Mouse (Mus musculus): ENCODE results near the gene Ncapg2. TPM values are rescaled to one million over a fixed set of nuclear protein-coding genes. Genes with fewer than 3 reads are reported as not detected.

Gene Ncapg2
- polyA plus RNA-seq, 1 experiment from 2014 or later = 28.5 TPM

DNA sequence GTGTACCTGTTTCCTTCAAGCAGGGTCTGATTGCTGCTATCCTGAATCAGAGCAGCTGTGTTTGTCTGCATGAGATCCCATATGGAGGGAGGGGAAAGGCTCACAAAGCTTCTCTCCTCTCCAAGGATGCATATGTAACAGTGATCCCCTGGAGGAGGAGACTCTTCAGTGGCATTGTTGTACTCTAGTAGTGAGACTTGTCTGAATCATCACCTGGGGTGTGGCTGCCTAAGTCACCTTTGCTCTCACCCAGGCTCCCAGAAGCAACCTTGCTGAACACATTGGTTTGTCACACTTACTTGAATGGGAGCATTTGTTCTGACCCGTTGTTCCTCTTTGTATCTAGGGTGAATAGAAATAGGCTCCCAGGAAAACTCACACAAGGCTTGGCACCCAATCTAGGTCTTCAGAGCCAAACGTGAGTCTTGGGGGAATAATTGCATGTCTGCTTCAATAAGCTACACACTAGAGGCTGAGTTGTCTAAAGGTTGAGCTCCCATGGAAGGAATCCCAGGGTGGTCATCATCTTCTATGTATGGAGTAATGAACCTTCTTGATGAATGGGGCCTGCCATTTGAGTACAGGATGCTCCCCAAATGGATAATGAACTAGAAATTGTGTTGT lies 9.0 kb upstream of the Ncapg2 start:
- Histone ChIP-seq H3K9me3 (replicated peaks) (no peaks in the 10 kb centered on the region; the same call in 1 of the 2 replicates), H3K9ac (no peak overlapping the region), H3K4me2 (replicated peaks) (no peak overlapping the region), H3K27ac (replicated peaks) (no peak overlapping the region), H3K36me3 (no peaks in the 10 kb centered on the region), H3K4me3 (replicated peaks) (no peak overlapping the region), H3K4me1 (no peaks in the 10 kb centered on the region), H3K27me3 (no peaks in the 10 kb centered on the region)
- no peak; the same call in 1 of the 2 replicates for ATAC-seq (ENCODE audit: insufficient number of reproducible peaks, low FRiP score, low TSS enrichment, low read depth)
- WGBS = 74% methylated on average over 2 of the region's 2 CpGs

DNA sequence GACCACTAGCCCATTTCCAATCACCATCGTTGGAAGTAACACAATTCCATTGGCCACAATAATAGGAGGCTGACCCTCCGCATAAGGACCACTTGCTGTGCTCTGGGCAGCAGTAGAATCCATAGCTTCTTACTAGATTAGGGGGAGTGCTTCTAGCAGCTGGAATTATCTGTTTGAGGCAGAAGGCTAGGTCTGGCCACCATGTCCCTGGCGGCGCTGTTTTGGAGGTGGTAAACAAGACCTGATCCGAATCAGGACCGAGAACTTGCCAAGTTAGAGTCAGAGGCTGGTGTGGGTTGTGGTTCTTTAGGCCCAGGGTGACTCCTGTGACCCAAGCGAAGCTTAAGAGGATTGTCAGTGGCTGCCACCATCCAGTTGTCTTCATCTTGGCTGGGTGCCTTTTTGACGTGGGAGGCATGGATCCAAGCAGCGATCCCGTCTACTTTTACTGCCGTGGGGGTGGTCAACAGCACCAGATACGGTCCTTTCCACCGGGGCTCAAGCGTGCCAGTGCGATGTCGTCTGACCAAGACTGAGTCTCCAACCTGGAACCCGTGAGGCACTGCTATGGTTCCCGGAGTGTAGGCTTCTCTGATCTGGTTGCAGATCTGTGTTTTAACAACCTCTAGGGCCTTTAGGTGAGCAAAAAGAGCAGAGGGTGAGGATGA lies 1.1 kb upstream of the Ncapg2 start:
- no peaks in the 10 kb centered on the region for H3K27me3 ChIP-seq
- H3K4me1 ChIP-seq = peaks cover 8% of the 10 kb centered on the region; the same call in 1 of the 2 replicates
- no peak overlapping the region for H3K9ac ChIP-seq
- H3K4me3 ChIP-seq (replicated peaks) = peak overlapping the region; percentile 60
- ATAC-seq (ENCODE audit: insufficient number of reproducible peaks, low FRiP score, low TSS enrichment, low read depth) = no peak
- H3K4me2 ChIP-seq (replicated peaks) = peak overlapping the region; percentile 88
- WGBS = 97% methylated on average over 18 of the region's 18 CpGs
- peaks cover 28% of the 10 kb centered on the region for H3K36me3 ChIP-seq
- peaks cover 22% of the 10 kb centered on the region; the same call in 1 of the 2 replicates for H3K9me3 ChIP-seq (replicated peaks)
- no peak overlapping the region for H3K27ac ChIP-seq (replicated peaks)

DNA sequence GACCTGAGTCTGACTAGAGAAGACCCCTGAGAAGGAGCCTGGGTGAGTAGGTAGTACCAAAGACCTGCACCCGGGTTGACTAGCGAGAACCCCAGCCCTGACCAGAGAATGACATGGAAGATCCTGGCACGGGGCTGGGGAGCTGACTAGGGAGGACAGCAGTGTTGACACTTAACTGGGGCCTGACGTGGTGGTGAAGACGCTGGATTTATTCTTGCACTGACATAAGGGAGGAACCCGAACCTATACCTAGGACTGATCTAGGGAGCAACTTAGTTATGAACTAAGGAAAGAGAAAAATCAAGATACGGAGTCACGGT lies 594 bp downstream of the Ncapg2 start:
- Histone ChIP-seq H3K27me3 (no peaks in the 10 kb centered on the region), H3K9ac (peak overlapping the region; percentile 37), H3K4me1 (peaks cover 8% of the 10 kb centered on the region; the same call in 1 of the 2 replicates), H3K4me3 (replicated peaks) (peak overlapping the region; percentile 60), H3K4me2 (replicated peaks) (peak overlapping the region; percentile 88), H3K9me3 (replicated peaks) (peaks cover 22% of the 10 kb centered on the region; the same call in 1 of the 2 replicates), H3K36me3 (peaks cover 28% of the 10 kb centered on the region), H3K27ac (replicated peaks) (peak overlapping the region; percentile 29; the same call in 1 of the 2 replicates)
- 12% methylated on average over 8 of the region's 8 CpGs for WGBS
- ATAC-seq (ENCODE audit: insufficient number of reproducible peaks, low FRiP score, low TSS enrichment, low read depth) = no peak

DNA sequence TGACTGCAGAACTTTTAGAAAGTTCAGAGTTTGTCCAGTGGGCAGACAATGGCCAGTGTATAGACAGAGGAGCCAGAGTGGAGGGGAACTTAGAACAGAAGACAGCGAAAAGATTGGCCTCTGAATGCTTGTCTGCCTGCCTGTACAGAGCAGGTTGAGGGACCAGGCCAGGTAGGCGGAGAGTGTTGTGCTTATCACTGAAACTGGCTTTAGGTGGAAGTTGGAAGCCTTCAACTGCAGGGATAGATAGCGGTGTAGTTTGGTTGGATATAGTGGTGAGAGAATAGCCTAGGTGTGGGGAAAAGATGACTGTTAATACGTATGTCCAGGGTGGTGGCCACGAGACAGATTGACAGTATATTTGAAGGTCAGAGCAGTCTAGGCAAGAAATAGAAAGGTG lies 2.7 kb downstream of the Ncapg2 start:
- no peak overlapping the region for H3K4me3 ChIP-seq (replicated peaks)
- no peak for ATAC-seq (ENCODE audit: insufficient number of reproducible peaks, low FRiP score, low TSS enrichment, low read depth)
- H3K27me3 ChIP-seq = no peaks in the 10 kb centered on the region
- 95% methylated on average over 5 of the region's 5 CpGs for WGBS
- H3K27ac ChIP-seq (replicated peaks) = no peak overlapping the region
- no peak overlapping the region for H3K9ac ChIP-seq
- peaks cover 27% of the 10 kb centered on the region for H3K36me3 ChIP-seq
- H3K9me3 ChIP-seq (replicated peaks) = peaks cover 11% of the 10 kb centered on the region; the same call in 1 of the 2 replicates
- H3K4me2 ChIP-seq (replicated peaks) = no peak overlapping the region
- H3K4me1 ChIP-seq = peaks cover 8% of the 10 kb centered on the region; the same call in 1 of the 2 replicates

DNA sequence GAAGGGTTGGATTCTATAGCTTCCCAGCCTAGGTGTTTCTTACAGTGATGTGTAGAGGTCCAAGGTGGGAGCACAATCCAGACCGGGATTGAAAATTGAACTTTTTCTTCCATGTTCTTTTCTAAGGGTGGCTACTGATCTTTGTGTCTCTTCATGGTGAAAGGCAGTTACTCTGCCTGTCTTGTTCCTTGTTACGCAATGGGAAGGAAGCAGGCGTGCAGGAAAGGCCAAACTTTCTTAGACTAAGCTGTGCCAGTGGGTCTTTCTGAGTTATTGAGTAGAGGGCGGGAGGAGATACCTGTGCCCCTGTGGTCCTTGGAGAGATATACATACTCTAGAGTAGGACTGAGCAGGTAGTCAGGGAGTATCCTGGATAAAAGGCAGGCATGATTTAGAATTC lies 9.7 kb downstream of the Ncapg2 start:
- no peak overlapping the region for H3K4me3 ChIP-seq (replicated peaks)
- H3K27me3 ChIP-seq = no peaks in the 10 kb centered on the region
- no peaks in the 10 kb centered on the region for H3K9me3 ChIP-seq (replicated peaks)
- H3K4me2 ChIP-seq (replicated peaks) = no peak overlapping the region
- H3K36me3 ChIP-seq = peaks cover 29% of the 10 kb centered on the region
- no peak for ATAC-seq (ENCODE audit: insufficient number of reproducible peaks, low FRiP score, low TSS enrichment, low read depth)
- H3K27ac ChIP-seq (replicated peaks) = no peak overlapping the region
- H3K4me1 ChIP-seq = no peaks in the 10 kb centered on the region
- no peak overlapping the region for H3K9ac ChIP-seq
- 94% methylated on average over 4 of the region's 4 CpGs for WGBS

DNA sequence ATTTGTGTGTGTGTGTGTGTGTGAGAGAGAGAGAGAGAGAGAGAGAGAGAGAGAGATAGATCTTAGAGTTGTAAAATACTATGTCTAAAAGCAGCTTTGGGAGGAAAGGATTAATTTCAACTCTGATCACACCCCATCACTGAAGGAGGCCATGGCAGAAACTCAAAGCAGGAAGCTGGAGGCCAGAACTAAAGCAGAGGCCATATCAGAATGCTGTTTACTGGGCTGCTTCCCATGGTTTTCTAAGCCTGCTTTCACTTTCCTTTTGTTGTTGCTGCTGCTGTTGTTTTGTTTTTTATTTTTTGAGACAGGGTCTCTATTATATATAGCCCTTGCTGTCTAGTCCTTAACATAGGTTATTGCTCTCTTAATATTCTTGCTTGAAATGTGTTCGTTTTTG lies 11.3 kb downstream of the Ncapg2 start:
- no peak overlapping the region for H3K27ac ChIP-seq (replicated peaks)
- no peak overlapping the region for H3K4me3 ChIP-seq (replicated peaks)
- 87% methylated on average over 1 of the region's 1 CpGs for WGBS
- H3K9ac ChIP-seq = no peak overlapping the region
- no peaks in the 10 kb centered on the region for H3K4me1 ChIP-seq
- no peaks in the 10 kb centered on the region for H3K27me3 ChIP-seq
- H3K36me3 ChIP-seq = peaks cover 29% of the 10 kb centered on the region
- H3K4me2 ChIP-seq (replicated peaks) = no peak overlapping the region
- ATAC-seq (ENCODE audit: insufficient number of reproducible peaks, low FRiP score, low TSS enrichment, low read depth) = no peak
- no peaks in the 10 kb centered on the region for H3K9me3 ChIP-seq (replicated peaks)

DNA sequence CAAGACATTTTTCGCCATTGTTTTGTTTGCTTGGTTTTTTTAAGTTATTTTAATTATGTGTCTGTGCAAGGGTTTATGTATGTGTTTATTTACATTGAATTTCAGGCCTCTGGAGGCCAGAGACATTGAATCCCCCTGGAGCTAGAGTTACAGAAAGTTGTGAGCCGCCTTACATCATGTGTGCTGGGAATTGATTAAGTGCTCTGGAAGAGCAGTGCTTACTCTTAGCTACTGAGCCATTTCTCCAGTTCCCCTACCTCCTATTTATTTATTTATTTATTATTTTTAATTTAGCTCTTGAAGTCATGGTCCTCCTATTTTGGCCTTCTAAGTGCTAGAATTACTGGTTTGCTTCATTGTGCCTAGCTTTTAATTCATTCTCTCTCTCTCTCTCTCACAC lies 16.5 kb downstream of the Ncapg2 start:
- Histone ChIP-seq H3K27ac (replicated peaks) (no peak overlapping the region), H3K4me2 (replicated peaks) (no peak overlapping the region), H3K9me3 (replicated peaks) (no peaks in the 10 kb centered on the region), H3K4me1 (no peaks in the 10 kb centered on the region), H3K9ac (no peak overlapping the region), H3K4me3 (replicated peaks) (no peak overlapping the region), H3K36me3 (peaks cover 42% of the 10 kb centered on the region), H3K27me3 (no peaks in the 10 kb centered on the region)
- no peak for ATAC-seq (ENCODE audit: insufficient number of reproducible peaks, low FRiP score, low TSS enrichment, low read depth)
- WGBS = 81% methylated on average over 2 of the region's 2 CpGs

DNA sequence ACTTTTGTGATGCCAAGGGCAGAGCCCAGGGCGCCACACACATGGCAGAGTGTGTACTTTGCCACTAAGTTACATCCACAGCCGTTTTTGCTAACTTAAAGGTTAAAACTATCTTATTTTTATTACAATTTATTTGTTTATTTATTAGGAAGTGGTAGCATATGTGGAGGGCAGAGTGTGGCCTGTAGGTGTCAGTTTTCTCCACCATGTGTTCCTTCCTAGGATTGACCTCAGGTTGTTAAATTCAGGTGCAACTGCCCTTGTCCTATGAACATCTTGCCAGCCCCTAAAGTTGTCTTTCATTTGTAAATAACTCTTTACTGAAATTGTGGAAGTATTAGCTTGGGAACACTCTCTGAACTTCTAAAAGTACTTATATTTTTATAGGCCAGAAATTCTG lies 20.2 kb downstream of the Ncapg2 start:
- Histone ChIP-seq H3K4me2 (replicated peaks) (no peak overlapping the region), H3K9ac (no peak overlapping the region), H3K27me3 (no peaks in the 10 kb centered on the region), H3K9me3 (replicated peaks) (no peaks in the 10 kb centered on the region), H3K4me3 (replicated peaks) (no peak overlapping the region), H3K36me3 (peaks cover 56% of the 10 kb centered on the region), H3K4me1 (no peaks in the 10 kb centered on the region), H3K27ac (replicated peaks) (no peak overlapping the region)
- 91% methylated on average over 2 of the region's 2 CpGs for WGBS
- ATAC-seq (ENCODE audit: insufficient number of reproducible peaks, low FRiP score, low TSS enrichment, low read depth) = no peak

DNA sequence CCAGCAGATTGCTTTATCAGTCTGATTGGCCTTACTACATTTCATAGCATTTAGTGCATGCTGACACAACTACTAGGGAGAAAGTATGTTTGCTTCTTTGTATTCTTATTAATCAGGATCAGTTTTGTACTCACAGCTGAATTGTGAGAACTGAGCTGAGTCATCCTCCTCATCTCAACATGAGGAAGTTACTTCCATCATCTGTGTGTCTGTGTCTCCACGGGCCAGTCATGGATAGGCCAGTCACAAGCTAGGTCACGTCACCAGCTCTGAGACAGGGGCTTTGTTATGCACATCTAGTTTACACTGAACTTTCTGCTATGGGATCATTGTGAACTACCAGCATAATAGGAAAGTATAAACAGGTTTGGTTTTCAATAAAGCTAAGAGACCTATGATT lies 28.5 kb downstream of the Ncapg2 start:
- peaks cover 37% of the 10 kb centered on the region for H3K36me3 ChIP-seq
- ATAC-seq (ENCODE audit: insufficient number of reproducible peaks, low FRiP score, low TSS enrichment, low read depth) = no peak
- H3K4me1 ChIP-seq = no peaks in the 10 kb centered on the region
- no peaks in the 10 kb centered on the region for H3K27me3 ChIP-seq
- no peak overlapping the region for H3K4me2 ChIP-seq (replicated peaks)
- no peaks in the 10 kb centered on the region for H3K9me3 ChIP-seq (replicated peaks)
- no peak overlapping the region for H3K9ac ChIP-seq
- no peak overlapping the region for H3K4me3 ChIP-seq (replicated peaks)
- H3K27ac ChIP-seq (replicated peaks) = no peak overlapping the region
- 91% methylated on average over 2 of the region's 2 CpGs for WGBS

DNA sequence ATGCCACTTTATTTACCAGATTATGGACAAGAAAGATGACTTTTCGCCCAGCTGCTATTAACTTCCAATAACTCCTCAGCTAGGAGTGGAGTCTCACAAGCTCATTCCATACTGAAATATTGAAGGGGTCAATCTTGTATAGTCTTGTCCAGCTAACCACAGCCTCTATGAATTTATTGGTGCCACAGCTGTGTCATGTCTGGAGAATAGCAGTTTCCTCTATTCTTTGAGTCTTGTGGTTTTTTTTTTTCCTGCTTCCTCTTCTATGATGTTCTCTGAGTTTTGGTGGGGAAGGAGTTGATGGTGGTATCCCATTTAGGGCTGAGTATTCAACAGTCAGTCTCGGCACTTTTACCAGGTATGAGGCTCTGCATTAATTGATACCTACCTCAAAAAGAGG lies 30.0 kb downstream of the Ncapg2 start:
- H3K9me3 ChIP-seq (replicated peaks) = no peaks in the 10 kb centered on the region
- no peak overlapping the region for H3K4me2 ChIP-seq (replicated peaks)
- no peak overlapping the region for H3K9ac ChIP-seq
- 90% methylated on average over 2 of the region's 2 CpGs for WGBS
- no peak overlapping the region for H3K27ac ChIP-seq (replicated peaks)
- H3K4me1 ChIP-seq = no peaks in the 10 kb centered on the region
- peaks cover 38% of the 10 kb centered on the region for H3K36me3 ChIP-seq
- ATAC-seq (ENCODE audit: insufficient number of reproducible peaks, low FRiP score, low TSS enrichment, low read depth) = no peak
- H3K27me3 ChIP-seq = no peaks in the 10 kb centered on the region
- no peak overlapping the region for H3K4me3 ChIP-seq (replicated peaks)

DNA sequence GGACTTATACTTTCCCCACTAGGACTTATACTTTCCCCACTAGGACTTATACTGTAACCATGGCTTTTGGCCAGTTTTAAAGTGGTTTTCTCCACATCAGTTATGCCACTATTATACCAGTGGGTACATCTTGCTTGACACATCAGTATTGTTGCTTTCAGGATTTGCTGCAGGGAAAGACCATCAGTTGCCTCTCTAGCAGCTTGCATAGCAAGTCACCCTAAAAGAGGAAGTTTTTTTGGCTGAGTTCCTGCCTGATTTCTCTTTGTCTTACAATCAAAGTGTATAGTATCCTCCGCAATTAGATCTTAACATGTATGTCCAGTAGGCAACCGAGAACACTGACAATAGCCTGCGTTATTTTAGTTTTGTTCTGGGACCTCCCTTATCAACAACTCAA lies 30.9 kb downstream of the Ncapg2 start:
- WGBS = 90% methylated on average over 3 of the region's 3 CpGs
- Histone ChIP-seq H3K27ac (replicated peaks) (no peak overlapping the region), H3K9me3 (replicated peaks) (no peaks in the 10 kb centered on the region), H3K27me3 (no peaks in the 10 kb centered on the region), H3K4me2 (replicated peaks) (no peak overlapping the region), H3K4me3 (replicated peaks) (no peak overlapping the region), H3K4me1 (no peaks in the 10 kb centered on the region), H3K9ac (no peak overlapping the region), H3K36me3 (peaks cover 41% of the 10 kb centered on the region)
- ATAC-seq (ENCODE audit: insufficient number of reproducible peaks, low FRiP score, low TSS enrichment, low read depth) = no peak

DNA sequence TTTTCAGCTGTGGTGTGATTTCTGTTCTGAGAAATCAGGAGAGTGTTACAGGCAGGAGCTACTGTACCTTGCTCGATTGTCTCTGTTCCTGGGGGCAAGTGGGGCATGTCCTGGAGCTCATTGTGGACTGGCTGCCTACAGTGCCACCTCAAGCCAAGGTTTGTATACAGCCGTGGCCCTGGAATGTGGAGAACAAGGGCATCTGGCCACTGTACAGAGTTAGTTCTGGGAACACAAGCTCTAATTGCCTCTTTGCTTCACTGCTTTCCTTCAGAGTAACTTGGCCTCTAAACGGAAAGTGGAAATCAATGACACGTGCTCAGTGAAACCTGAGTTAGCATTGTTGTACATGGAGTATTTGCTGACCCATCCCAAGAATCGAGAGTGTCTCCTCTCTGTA lies 33.4 kb downstream of the Ncapg2 start:
- Histone ChIP-seq H3K4me2 (replicated peaks) (no peak overlapping the region), H3K4me1 (no peaks in the 10 kb centered on the region), H3K4me3 (replicated peaks) (no peak overlapping the region), H3K27ac (replicated peaks) (no peak overlapping the region), H3K27me3 (no peaks in the 10 kb centered on the region), H3K9ac (no peak overlapping the region), H3K9me3 (replicated peaks) (no peaks in the 10 kb centered on the region), H3K36me3 (peaks cover 49% of the 10 kb centered on the region)
- ATAC-seq (ENCODE audit: insufficient number of reproducible peaks, low FRiP score, low TSS enrichment, low read depth) = no peak
- WGBS = 79% methylated on average over 5 of the region's 5 CpGs

Data from embryonic facial prominence, embryonic 15.5 days (tissue).